Mouse (Mus musculus) thymus, adult 2 months (tissue): Measurements from ENCODE around the gene Pet117. TPM values are rescaled to one million over a fixed set of nuclear protein-coding genes. Genes with fewer than 3 reads are reported as not detected.

ENCODE experiments used
- DNase-seq: peaks from one replicate; pipeline ENCODE4 v3.0.0; 2021
- H3K27ac ChIP-seq: fragments of 200-500 bp; 2 replicates; pipeline ENCODE4 v1.5.1; 2012; ENCODE audit warnings: low read length, control low read depth; ENCODE audit not compliant: control insufficient read depth, insufficient read depth
- H3K27me3 ChIP-seq: fragments of 200-500 bp; 2 replicates; pipeline ENCODE4 v1.6.1; 2012; ENCODE audit warnings: mild to moderate bottlenecking, low read length, moderate library complexity, mixed read lengths; ENCODE audit not compliant: control insufficient read depth, insufficient read depth
- H3K36me3 ChIP-seq: fragments of 200-500 bp; 2 replicates; pipeline ENCODE4 v1.6.1; 2012; ENCODE audit warnings: mild to moderate bottlenecking, low read length, moderate library complexity; ENCODE audit not compliant: control insufficient read depth, insufficient read depth
- H3K4me1 ChIP-seq: fragments of 200-500 bp; replicated peaks from 2 replicates; pipeline ENCODE4 v1.6.1; 2012; ENCODE audit warnings: low read length; ENCODE audit not compliant: control insufficient read depth, insufficient read depth
- H3K4me3 ChIP-seq: fragments of 200-500 bp; 2 replicates; pipeline ENCODE4 v1.5.1; 2012; ENCODE audit warnings: mild to moderate bottlenecking, low read length, control low read depth, moderate library complexity; ENCODE audit not compliant: control insufficient read depth, insufficient read depth
- CTCF ChIP-seq: fragments of 200-500 bp; IDR thresholded peaks from 2 replicates; pipeline ENCODE4 v1.5.1; 2012; ENCODE audit warnings: mild to moderate bottlenecking, control low read depth, low read length, moderate library complexity, borderline replicate concordance; ENCODE audit not compliant: control insufficient read depth, poor library complexity, insufficient read depth; ENCODE audit errors: extremely low read depth
- POLR2A ChIP-seq: fragments of 200-500 bp; IDR thresholded peaks from 2 replicates; pipeline ENCODE4 v1.6.1; 2012; ENCODE audit warnings: mild to moderate bottlenecking, low read length, control low read depth, moderate library complexity; ENCODE audit not compliant: control insufficient read depth, poor library complexity, insufficient read depth; ENCODE audit errors: extremely low read depth
- WGBS: fragments of 180-500 bp; shearing (Covaris S2); methylation state at CpG from one replicate; pipeline ENCODE4 v1.1.7; 2018; 5-methylcytosine and 5-hydroxymethylcytosine counted together
- polyA plus RNA-seq: library from polyadenylated mRNA; depleted of rRNA; stranded (reverse); fragments of >200 nt; gene quantifications from 2 replicates; pipeline ENCODE4 v1.2.3, GENCODE M21; 2012

The Pet117 gene
- polyA plus RNA-seq, 1 experiment: not detected

DNA sequence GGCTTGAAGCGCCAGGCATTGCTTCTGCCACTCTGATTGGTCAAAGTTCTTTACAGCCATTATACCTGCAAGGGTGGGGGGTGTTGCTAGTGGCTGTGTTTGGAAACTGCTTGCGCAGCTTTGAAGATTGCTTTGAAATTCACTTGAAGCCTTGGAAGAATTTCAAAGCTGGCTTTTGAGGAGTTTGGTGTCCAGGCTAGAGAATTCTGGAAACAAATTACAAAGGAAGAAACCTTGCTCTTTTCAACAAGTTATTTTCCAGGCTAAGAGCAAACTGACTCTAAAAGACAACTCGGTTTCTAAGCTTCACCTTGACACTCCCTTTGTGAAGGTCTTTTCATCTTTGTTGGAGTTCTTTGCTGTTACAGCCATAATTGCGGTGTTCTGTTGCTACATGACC is 30.7 kb downstream of the Pet117 start:
- Histone ChIP-seq H3K4me3 (no peak overlapping the region), H3K27ac (no peak overlapping the region), H3K4me1 (no peaks in the 10 kb centered on the region), H3K36me3 (peaks cover 45% of the 10 kb centered on the region), H3K27me3 (no peaks in the 10 kb centered on the region)
- 97% methylated on average over 4 of the region's 4 CpGs for WGBS
- TF ChIP-seq CTCF: no peak
- no peak for TF ChIP-seq POLR2A
- no peak for DNase-seq

DNA sequence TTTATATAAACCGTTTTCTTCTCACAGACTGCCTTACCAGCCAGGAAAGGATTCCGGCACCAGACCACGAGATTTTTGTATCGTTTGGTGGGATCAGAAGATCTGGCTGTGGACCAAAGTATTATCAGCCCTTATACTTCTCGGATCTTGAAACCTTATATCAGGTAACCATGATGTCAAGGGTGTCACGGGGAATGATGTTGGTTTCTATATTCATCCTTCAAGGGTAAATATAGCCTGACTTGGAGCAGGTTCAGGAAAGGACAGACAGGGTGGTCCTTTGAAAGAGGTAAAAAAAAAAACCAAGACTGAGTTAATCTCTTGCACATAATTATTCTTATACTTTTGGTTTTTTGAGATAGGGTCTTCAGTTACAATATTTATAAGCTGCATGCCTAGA is 31.9 kb downstream of the Pet117 start:
- Histone ChIP-seq H3K27me3 (no peaks in the 10 kb centered on the region), H3K4me1 (no peaks in the 10 kb centered on the region), H3K27ac (no peak overlapping the region), H3K36me3 (peaks cover 49% of the 10 kb centered on the region), H3K4me3 (no peak overlapping the region)
- no peak for DNase-seq
- TF ChIP-seq CTCF: no peak
- WGBS: 92% methylated on average over 6 of the region's 6 CpGs

DNA sequence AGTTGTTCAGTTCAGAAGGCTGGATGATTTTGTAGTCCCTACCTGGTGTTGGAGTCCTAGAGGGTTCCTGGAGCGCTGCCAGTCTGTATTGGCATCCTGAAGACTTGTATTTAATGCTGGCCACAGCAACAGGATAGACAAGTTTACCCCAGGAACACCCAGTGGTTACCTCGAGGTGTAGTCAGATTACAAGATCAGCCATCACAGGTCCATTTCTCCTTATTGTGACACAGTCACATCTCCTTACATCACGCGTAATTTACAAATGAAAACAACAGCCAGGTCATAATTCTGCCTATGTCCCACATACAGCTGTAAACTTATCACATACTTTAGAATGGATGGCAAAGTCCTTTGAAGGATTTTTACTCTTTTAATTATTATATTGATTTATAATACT is 40.2 kb downstream of the Pet117 start:
- TF ChIP-seq POLR2A (no peak), CTCF (no peak)
- H3K4me3 ChIP-seq: no peak overlapping the region
- H3K4me1 ChIP-seq: no peaks in the 10 kb centered on the region
- peaks cover 25% of the 10 kb centered on the region for H3K36me3 ChIP-seq
- WGBS: 93% methylated on average over 4 of the region's 4 CpGs
- no peak overlapping the region for H3K27ac ChIP-seq
- DNase-seq: no peak
- no peaks in the 10 kb centered on the region for H3K27me3 ChIP-seq

DNA sequence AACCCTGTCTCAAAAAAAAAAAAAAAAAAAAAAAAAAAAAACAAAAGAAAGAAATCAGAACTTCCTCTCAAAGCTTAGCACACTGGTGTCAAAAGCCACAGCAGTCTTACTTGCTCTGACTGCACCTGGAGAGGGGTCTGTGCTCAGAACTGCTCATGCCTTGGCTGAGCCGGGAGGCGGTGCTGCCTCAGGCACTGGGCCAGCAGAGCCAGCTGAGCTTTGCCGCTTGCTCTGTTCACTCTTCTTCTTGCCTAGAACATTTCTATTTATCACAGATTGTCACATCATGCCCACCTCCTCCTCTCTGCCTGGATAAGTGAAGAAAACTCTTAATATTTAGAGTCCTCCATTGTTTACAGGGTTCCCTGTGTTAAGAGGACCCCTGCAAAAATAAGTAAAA is 41.8 kb downstream of the Pet117 start:
- TF ChIP-seq CTCF (no peak), POLR2A (no peak)
- Histone ChIP-seq H3K27me3 (no peaks in the 10 kb centered on the region), H3K4me1 (no peaks in the 10 kb centered on the region), H3K36me3 (peaks cover 19% of the 10 kb centered on the region), H3K4me3 (no peak overlapping the region), H3K27ac (no peak overlapping the region)
- WGBS: 42% methylated on average over 3 of the region's 3 CpGs
- DNase-seq: no peak

DNA sequence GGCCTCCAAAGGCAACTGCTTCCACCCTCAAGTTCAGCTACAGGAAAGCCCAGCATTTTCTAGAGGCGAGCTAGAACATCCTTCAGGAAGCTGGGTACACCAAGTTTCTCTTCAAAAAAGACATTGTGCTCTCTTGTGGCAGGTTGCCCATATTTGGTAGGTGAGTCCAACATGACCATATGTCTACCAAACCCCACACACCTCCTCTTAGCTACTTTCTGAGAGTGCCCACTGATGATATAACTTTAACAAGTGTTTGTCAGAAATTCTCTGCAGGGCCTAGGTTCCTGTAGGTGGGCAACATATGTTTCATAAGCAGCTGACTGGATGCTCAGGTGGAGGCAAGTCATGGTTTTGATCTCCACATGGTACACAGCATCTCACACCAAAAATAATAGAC is 45.9 kb downstream of the Pet117 start:
- Histone ChIP-seq H3K27me3 (no peaks in the 10 kb centered on the region), H3K4me1 (no peaks in the 10 kb centered on the region), H3K36me3 (no peaks in the 10 kb centered on the region), H3K27ac (no peak overlapping the region), H3K4me3 (no peak overlapping the region)
- DNase-seq: no peak
- no peak for TF ChIP-seq CTCF
- no peak for TF ChIP-seq POLR2A
- WGBS: 93% methylated on average over 1 of the region's 1 CpGs

- Histone ChIP-seq H3K4me1 (no peaks in the 10 kb centered on the region), H3K36me3 (no peaks in the 10 kb centered on the region), H3K27ac (no peak overlapping the region), H3K27me3 (no peaks in the 10 kb centered on the region), H3K4me3 (no peak overlapping the region)
- TF ChIP-seq POLR2A (no peak), CTCF (no peak)
- WGBS: 83% methylated on average over 8 of the region's 8 CpGs
- DNase-seq: no peak
Observed at GRCm38 (mm10) chr2:144416859-144417258, 48.1 kb downstream of the Pet117 start.

- H3K27ac ChIP-seq: no peak overlapping the region
Observed at GRCm38 (mm10) chr2:144418062-144418461, 49.3 kb downstream of the Pet117 start.

More at GRCm38 (mm10) chr2:144418062-144418461, 49.3 kb downstream of the Pet117 start:
- Histone ChIP-seq H3K27me3 (no peaks in the 10 kb centered on the region), H3K36me3 (no peaks in the 10 kb centered on the region), H3K4me1 (no peaks in the 10 kb centered on the region), H3K4me3 (no peak overlapping the region)
- no peak for DNase-seq
- 80% methylated on average over 2 of the region's 2 CpGs for whole genome bisulfite sequencing
- no peak for TF ChIP-seq CTCF
